Mouse (Mus musculus) retina, postnatal 1 day (tissue): ENCODE results near the gene Rasa2.
"Not testable (repeated sequence)": the region's sequence is repeated elsewhere in the genome, so short reads cannot be mapped to it uniquely, and the experiment has no call there.

Experiments used
- DNase-seq: peaks from one replicate; pipeline ENCODE4 v3.0.0-alpha.2; 2012

Gene Rasa2

GRCm38 (mm10) chr9:96631389-96632072, at the start of gene Rasa2:
Gene Rasa2 (minus strand): TSS chr9:96631617.
- peak; percentile 92 for DNase-seq

GRCm38 (mm10) chr9:96678611-96679010, 47.2 kb upstream of the Rasa2 start:
- no peak for DNase-seq

GRCm38 (mm10) chr9:96677711-96678110, 46.3 kb upstream of the Rasa2 start:
- not testable (repeated sequence) for DNase-seq

- DNase-seq: no peak
Measured at GRCm38 (mm10) chr9:96676671-96677070, 45.3 kb upstream of the Rasa2 start.

- DNase-seq: no peak
Measured at GRCm38 (mm10) chr9:96675763-96676640, 44.6 kb upstream of the Rasa2 start.

GRCm38 (mm10) chr9:96675071-96675762, 43.8 kb upstream of the Rasa2 start:
- peak; percentile 84 for DNase-seq

GRCm38 (mm10) chr9:96674301-96674700, 42.9 kb upstream of the Rasa2 start:
- no peak for DNase-seq

GRCm38 (mm10) chr9:96672466-96672865, 41.0 kb upstream of the Rasa2 start:
- DNase-seq: no peak

- no peak for DNase-seq
Measured at GRCm38 (mm10) chr9:96671249-96671648, 39.8 kb upstream of the Rasa2 start.

- DNase-seq: peak; percentile 98
Measured at GRCm38 (mm10) chr9:96669877-96670276, 38.5 kb upstream of the Rasa2 start.

- peak; percentile 87 for DNase-seq
Measured at GRCm38 (mm10) chr9:96668628-96669027, 37.2 kb upstream of the Rasa2 start.

- peak; percentile 90 for DNase-seq
Measured at GRCm38 (mm10) chr9:96660510-96661244, 29.3 kb upstream of the Rasa2 start.

- DNase-seq: no peak
Measured at GRCm38 (mm10) chr9:96659801-96660200, 28.4 kb upstream of the Rasa2 start.

GRCm38 (mm10) chr9:96653538-96653937, 22.1 kb upstream of the Rasa2 start:
- no peak for DNase-seq

- peak; percentile 57 for DNase-seq
Measured at GRCm38 (mm10) chr9:96652763-96653162, 21.3 kb upstream of the Rasa2 start.

GRCm38 (mm10) chr9:96650807-96651206, 19.4 kb upstream of the Rasa2 start:
- no peak for DNase-seq

- DNase-seq: no peak
Measured at GRCm38 (mm10) chr9:96649924-96650323, 18.5 kb upstream of the Rasa2 start.

- no peak for DNase-seq
Measured at GRCm38 (mm10) chr9:96649362-96649761, 17.9 kb upstream of the Rasa2 start.

GRCm38 (mm10) chr9:96646668-96647295, 15.4 kb upstream of the Rasa2 start:
- no peak for DNase-seq

- DNase-seq: no peak
Measured at GRCm38 (mm10) chr9:96644840-96645239, 13.4 kb upstream of the Rasa2 start.

GRCm38 (mm10) chr9:96644002-96644401, 12.6 kb upstream of the Rasa2 start:
- DNase-seq: not testable (repeated sequence)

- no peak for DNase-seq
Measured at GRCm38 (mm10) chr9:96639451-96639850, 8.0 kb upstream of the Rasa2 start.
